Mouse (Mus musculus): ENCODE data around the gene Gm45618. TPM values are rescaled to one million over a fixed set of nuclear protein-coding genes. Genes with fewer than 3 reads are reported as not detected.

The Gm45618 gene
- total and polyA plus RNA-seq, 2 experiments from 2014 or later, result not detected

DNA sequence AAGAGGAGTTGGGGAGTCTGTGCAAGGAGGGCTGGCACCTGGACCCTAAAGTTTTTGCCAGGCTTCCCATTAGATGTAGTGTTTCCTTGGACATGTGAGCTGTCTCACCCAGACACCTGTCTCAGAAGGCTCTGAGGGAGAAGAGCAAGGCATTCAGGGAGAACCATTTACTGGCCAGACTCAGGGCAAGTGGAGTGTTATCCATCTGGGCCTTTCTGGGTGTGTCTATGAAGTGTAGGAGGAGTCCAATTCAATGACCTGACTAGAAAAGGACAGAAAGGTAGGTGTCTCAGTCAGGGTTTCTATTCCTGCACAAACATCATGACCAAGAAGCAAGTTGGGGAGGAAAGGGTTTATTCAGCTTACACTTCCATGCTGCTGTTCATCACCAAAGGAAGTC, 48.8 kb downstream of the Gm45618 start:
- Histone ChIP-seq H3K27ac (ENCODE audit: low read depth) (no peak overlapping the region), H3K4me1 (ENCODE audit: control insufficient read depth, insufficient read depth) (peaks cover 18% of the 10 kb centered on the region), H3K9ac (replicated peaks; ENCODE audit: low read depth, low read length) (no peak overlapping the region), H3K9me3 (replicated peaks; ENCODE audit: control insufficient read depth, low read length) (no peaks in the 10 kb centered on the region), H3K27me3 (ENCODE audit: control insufficient read depth, insufficient read depth, low read length) (0 out of 2 replicates have a peak, but pooled peaks cover 2% of the 10 kb centered on the region), H3K4me3 (ENCODE audit: low read depth, low read length) (no peak overlapping the region), H3K4me2 (ENCODE audit: low read depth, low read length) (no peak overlapping the region), H3K36me3 (replicated peaks; ENCODE audit: control insufficient read depth, insufficient read depth, low read length) (no peaks in the 10 kb centered on the region)
- ATAC-seq (ENCODE audit: insufficient read depth, low read depth) (no peak), DNase-seq (ENCODE audit: low spot score) (no peak)
- TF ChIP-seq EP300 (IDR thresholded peaks at IDR 0.05; ENCODE audit: low read depth), result no peak

DNA sequence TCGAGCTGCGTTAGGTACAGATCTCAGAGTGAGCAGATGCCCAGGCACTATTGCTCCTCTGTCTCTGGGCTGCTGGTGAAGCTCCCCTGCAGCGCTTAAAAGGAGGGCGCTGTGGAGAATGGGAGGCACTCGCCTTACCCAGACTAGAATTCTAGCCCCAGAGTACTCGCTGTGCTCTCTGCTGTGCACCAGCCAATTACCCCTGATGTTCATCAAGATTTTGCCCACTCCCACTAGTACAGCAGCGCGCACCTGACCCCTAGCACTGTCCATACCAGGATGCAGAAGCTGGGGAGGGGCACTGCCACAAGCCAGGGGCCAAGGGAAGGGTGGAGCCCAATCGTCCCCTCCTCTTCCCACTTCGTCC, 49.3 kb downstream of the Gm45618 start:
- TF ChIP-seq EP300 (IDR thresholded peaks at IDR 0.05; ENCODE audit: low read depth) (no peak), CTCF (IDR thresholded peaks at IDR 0.05; ENCODE audit: low read depth) (no peak)
- ATAC-seq (ENCODE audit: insufficient read depth, low read depth) (no peak), DNase-seq (ENCODE audit: low spot score) (no peak)
- 0 out of 2 replicates have a peak, but pooled peaks cover 2% of the 10 kb centered on the region for H3K27me3 ChIP-seq (ENCODE audit: control insufficient read depth, insufficient read depth, low read length)
- H3K4me2 ChIP-seq (ENCODE audit: low read depth, low read length), result peak overlapping the region; percentile 45
- H3K4me3 ChIP-seq (ENCODE audit: low read depth, low read length), result 0 out of 2 replicates have a peak overlapping the region, but pooled peaks have one; percentile 9
- H3K36me3 ChIP-seq (replicated peaks; ENCODE audit: control insufficient read depth, insufficient read depth, low read length), result no peaks in the 10 kb centered on the region
- H3K4me1 ChIP-seq (ENCODE audit: control insufficient read depth, insufficient read depth), result peaks cover 15% of the 10 kb centered on the region; the same call in 1 of the 2 replicates
- WGBS, result 12% methylated on average over 9 of the region's 10 CpGs
- no peaks in the 10 kb centered on the region for H3K9me3 ChIP-seq (replicated peaks; ENCODE audit: control insufficient read depth, low read length)
- H3K9ac ChIP-seq (replicated peaks; ENCODE audit: low read depth, low read length), result no peak overlapping the region
- H3K27ac ChIP-seq (ENCODE audit: low read depth), result no peak overlapping the region

DNA sequence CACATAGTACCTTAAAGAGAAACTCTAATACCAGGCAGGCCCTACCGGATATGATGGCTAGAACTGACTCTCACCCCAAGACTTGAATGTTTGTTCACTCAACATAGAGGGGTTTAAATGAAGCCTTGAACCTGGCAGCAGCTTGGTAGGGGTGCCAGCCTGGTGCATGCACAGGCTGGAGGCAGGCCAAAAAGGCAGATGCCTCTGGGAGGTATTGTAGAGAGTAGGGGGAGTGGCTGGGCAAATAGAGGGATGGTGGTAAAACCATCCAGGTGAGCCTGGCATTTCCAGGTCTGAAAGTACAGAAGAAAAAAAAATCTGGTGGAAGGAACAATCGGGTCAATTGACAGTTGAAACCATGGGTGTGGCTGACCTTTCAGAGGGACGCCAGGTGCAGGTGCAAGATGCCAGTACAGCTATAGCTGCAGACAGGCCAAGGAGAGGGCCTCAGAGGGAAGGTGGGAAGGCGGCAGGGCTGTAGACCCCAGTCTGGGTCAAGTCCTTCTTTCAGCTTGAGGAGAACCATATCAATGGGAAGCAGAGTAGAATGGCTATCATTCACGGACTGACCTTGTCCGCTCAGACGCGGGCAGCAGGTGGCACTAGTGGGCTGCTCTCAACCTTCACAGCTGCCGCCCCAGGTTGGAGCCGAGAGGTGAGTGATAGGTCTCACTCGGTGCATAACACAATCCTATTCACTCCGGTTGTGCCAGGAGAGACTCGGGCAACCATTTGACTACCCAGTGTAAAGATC, 49.9 kb downstream of the Gm45618 start:
- Histone ChIP-seq H3K4me1 (ENCODE audit: control insufficient read depth, insufficient read depth) (peaks cover 15% of the 10 kb centered on the region; the same call in 1 of the 2 replicates), H3K4me2 (ENCODE audit: low read depth, low read length) (peak overlapping the region; percentile 45), H3K27ac (ENCODE audit: low read depth) (no peak overlapping the region), H3K27me3 (ENCODE audit: control insufficient read depth, insufficient read depth, low read length) (0 out of 2 replicates have a peak, but pooled peaks cover 2% of the 10 kb centered on the region), H3K9me3 (replicated peaks; ENCODE audit: control insufficient read depth, low read length) (no peaks in the 10 kb centered on the region), H3K9ac (replicated peaks; ENCODE audit: low read depth, low read length) (no peak overlapping the region), H3K4me3 (ENCODE audit: low read depth, low read length) (0 out of 2 replicates have a peak overlapping the region, but pooled peaks have one; percentile 9), H3K36me3 (replicated peaks; ENCODE audit: control insufficient read depth, insufficient read depth, low read length) (no peaks in the 10 kb centered on the region)
- TF ChIP-seq EP300 (IDR thresholded peaks at IDR 0.05; ENCODE audit: low read depth) (no peak), CTCF (IDR thresholded peaks at IDR 0.05; ENCODE audit: low read depth) (peak; percentile 81)
- peak; percentile 46 for DNase-seq (ENCODE audit: low spot score)
- peak; percentile 81 for ATAC-seq (ENCODE audit: insufficient read depth, low read depth)
- 16% methylated on average over 13 of the region's 13 CpGs for WGBS

Other genes with a start within 250 kb of the Gm45618 start
- 60.0 and 70.3 TPM in 2 replicates for gene Tollip, start 202.2 kb downstream of the Gm45618 start, total RNA-seq (2014; rRNA removed; ENCODE audit: low replicate concordance)
- gene Tollip, start 202.2 kb downstream of the Gm45618 start, polyA plus RNA-seq (2015; fragmentation: Nextera tagmentation; extraction: Ambion mirVana), result 28.1 and 30.8 TPM in 2 replicates
- not detected in 2 replicates for gene Brsk2, start 171.0 kb downstream of the Gm45618 start, total RNA-seq (2014; rRNA removed; ENCODE audit: low replicate concordance)
- 0.30 and 0.37 TPM in 2 replicates for gene Brsk2, start 171.0 kb downstream of the Gm45618 start, polyA plus RNA-seq (2015; fragmentation: Nextera tagmentation; extraction: Ambion mirVana)
- 48.3 and 53.6 TPM in 2 replicates for gene Mob2, start 59.7 kb downstream of the Gm45618 start, total RNA-seq (2014; rRNA removed; ENCODE audit: low replicate concordance)
- 45.5 and 49.6 TPM in 2 replicates for gene Mob2, start 59.7 kb downstream of the Gm45618 start, polyA plus RNA-seq (2015; fragmentation: Nextera tagmentation; extraction: Ambion mirVana)
- 29.4 and 31.4 TPM in 2 replicates for gene Dusp8, start 24.9 kb downstream of the Gm45618 start, total RNA-seq (2014; rRNA removed; ENCODE audit: low replicate concordance)
- gene Dusp8, start 24.9 kb downstream of the Gm45618 start, polyA plus RNA-seq (2015; fragmentation: Nextera tagmentation; extraction: Ambion mirVana), result 6.4 and 9.0 TPM in 2 replicates
- not detected in 2 replicates for gene Gm39115, start 15.3 kb upstream of the Gm45618 start, total RNA-seq (2014; rRNA removed; ENCODE audit: low replicate concordance)
- gene Gm39115, start 15.3 kb upstream of the Gm45618 start, polyA plus RNA-seq (2015; fragmentation: Nextera tagmentation; extraction: Ambion mirVana), result not detected in 2 replicates
- not detected in 2 replicates for gene Gm45337, start 23.9 kb upstream of the Gm45618 start, total RNA-seq (2014; rRNA removed; ENCODE audit: low replicate concordance)
- not detected in 2 replicates for gene Gm45337, start 23.9 kb upstream of the Gm45618 start, polyA plus RNA-seq (2015; fragmentation: Nextera tagmentation; extraction: Ambion mirVana)
- gene Gm29735, start 36.4 kb upstream of the Gm45618 start, total RNA-seq (2014; rRNA removed; ENCODE audit: low replicate concordance), result not detected in 2 replicates
- gene Gm29735, start 36.4 kb upstream of the Gm45618 start, polyA plus RNA-seq (2015; fragmentation: Nextera tagmentation; extraction: Ambion mirVana), result not detected in 2 replicates
- gene Gm4553, start 45.0 kb upstream of the Gm45618 start, total RNA-seq (2014; rRNA removed; ENCODE audit: low replicate concordance), result not detected in 2 replicates
- not detected in 2 replicates for gene Gm4553, start 45.0 kb upstream of the Gm45618 start, polyA plus RNA-seq (2015; fragmentation: Nextera tagmentation; extraction: Ambion mirVana)
- gene Krtap5-2, start 55.3 kb upstream of the Gm45618 start, total RNA-seq (2014; rRNA removed; ENCODE audit: low replicate concordance), result not detected in 2 replicates
- gene Krtap5-2, start 55.3 kb upstream of the Gm45618 start, polyA plus RNA-seq (2015; fragmentation: Nextera tagmentation; extraction: Ambion mirVana), result not detected in 2 replicates
- gene Gm10153, start 69.7 kb upstream of the Gm45618 start, total RNA-seq (2014; rRNA removed; ENCODE audit: low replicate concordance), result not detected in 2 replicates
- gene Gm10153, start 69.7 kb upstream of the Gm45618 start, polyA plus RNA-seq (2015; fragmentation: Nextera tagmentation; extraction: Ambion mirVana), result not detected in 2 replicates
- gene Krtap5-3, start 80.6 kb upstream of the Gm45618 start, total RNA-seq (2014; rRNA removed; ENCODE audit: low replicate concordance), result not detected in 2 replicates
- not detected in 2 replicates for gene Krtap5-3, start 80.6 kb upstream of the Gm45618 start, polyA plus RNA-seq (2015; fragmentation: Nextera tagmentation; extraction: Ambion mirVana)
- gene Gm7579, start 91.1 kb upstream of the Gm45618 start, total RNA-seq (2014; rRNA removed; ENCODE audit: low replicate concordance), result not detected in 2 replicates
- gene Gm7579, start 91.1 kb upstream of the Gm45618 start, polyA plus RNA-seq (2015; fragmentation: Nextera tagmentation; extraction: Ambion mirVana), result not detected in 2 replicates
- gene Krtap5-5, start 109.2 kb upstream of the Gm45618 start, total RNA-seq (2014; rRNA removed; ENCODE audit: low replicate concordance), result not detected in 2 replicates
- not detected in 2 replicates for gene Krtap5-5, start 109.2 kb upstream of the Gm45618 start, polyA plus RNA-seq (2015; fragmentation: Nextera tagmentation; extraction: Ambion mirVana)
- gene Gm40460, start 120.3 kb upstream of the Gm45618 start, total RNA-seq (2014; rRNA removed; ENCODE audit: low replicate concordance), result not detected in 2 replicates
- not detected in 2 replicates for gene Gm40460, start 120.3 kb upstream of the Gm45618 start, polyA plus RNA-seq (2015; fragmentation: Nextera tagmentation; extraction: Ambion mirVana)
- gene Gm2431, start 137.6 kb upstream of the Gm45618 start, total RNA-seq (2014; rRNA removed; ENCODE audit: low replicate concordance), result not detected in 2 replicates
- gene Gm2431, start 137.6 kb upstream of the Gm45618 start, polyA plus RNA-seq (2015; fragmentation: Nextera tagmentation; extraction: Ambion mirVana), result not detected in 2 replicates
- gene Gm4559, start 153.6 kb upstream of the Gm45618 start, total RNA-seq (2014; rRNA removed; ENCODE audit: low replicate concordance), result not detected in 2 replicates
- not detected in 2 replicates for gene Gm4559, start 153.6 kb upstream of the Gm45618 start, polyA plus RNA-seq (2015; fragmentation: Nextera tagmentation; extraction: Ambion mirVana)
- not detected in 2 replicates for gene Krtap5-1, start 176.4 kb upstream of the Gm45618 start, total RNA-seq (2014; rRNA removed; ENCODE audit: low replicate concordance)
- not detected in 2 replicates for gene Krtap5-1, start 176.4 kb upstream of the Gm45618 start, polyA plus RNA-seq (2015; fragmentation: Nextera tagmentation; extraction: Ambion mirVana)
- gene Krtap5-4, start 182.8 kb upstream of the Gm45618 start, total RNA-seq (2014; rRNA removed; ENCODE audit: low replicate concordance), result not detected in 2 replicates
- not detected in 2 replicates for gene Krtap5-4, start 182.8 kb upstream of the Gm45618 start, polyA plus RNA-seq (2015; fragmentation: Nextera tagmentation; extraction: Ambion mirVana)

Data from heart, postnatal 0 days (tissue).